Mouse (Mus musculus) myocyte (in vitro differentiated cells): ENCODE data around the gene Ltbp3. TPM values are rescaled to one million over a fixed set of nuclear protein-coding genes. Genes with fewer than 3 reads are reported as not detected.
A peak's percentile ranks its signal among the peaks of the same experiment; 100 is the strongest.

Experiments used
- H3K27me3 ChIP-seq: one replicate; pipeline ENCODE4 v1.6.1; 2011; ENCODE audit not compliant: control insufficient read depth, insufficient read depth, insufficient read length
- H3K36me3 ChIP-seq: one replicate; pipeline ENCODE4 v1.6.1; 2011; ENCODE audit not compliant: control insufficient read depth, insufficient read depth
- H3K4me2 ChIP-seq: one replicate; pipeline ENCODE4 v1.6.1; 2011; ENCODE audit warnings: low read depth, control low read depth
- H3K4me3 ChIP-seq: one replicate; pipeline ENCODE4 v1.5.1; 2011; ENCODE audit warnings: mild to moderate bottlenecking, control low read depth, moderate library complexity
- H3K79me2 ChIP-seq: one replicate; pipeline ENCODE4 v1.6.1; 2011; ENCODE audit not compliant: control insufficient read depth, insufficient read depth
- H3ac ChIP-seq: one replicate; pipeline ENCODE4 v1.6.1; 2011; ENCODE audit not compliant: control insufficient read depth, insufficient read length
- CEBPB ChIP-seq: IDR thresholded peaks from 2 replicates; pipeline ENCODE4 v1.6.1; 2011; ENCODE audit warnings: mild to moderate bottlenecking, moderate library complexity; ENCODE audit not compliant: poor library complexity, insufficient read depth, severe bottlenecking
- E2F4 ChIP-seq: IDR thresholded peaks from one replicate; pipeline ENCODE4 v1.6.1; 2011; ENCODE audit warnings: mild to moderate bottlenecking, control low read depth, moderate library complexity; ENCODE audit not compliant: insufficient read depth
- MAX ChIP-seq: IDR thresholded peaks from one replicate; pipeline ENCODE4 v1.6.1; 2011; ENCODE audit warnings: low read depth, mild to moderate bottlenecking, control low read depth
- MYOD1 ChIP-seq, 3 experiments: IDR thresholded peaks; one replicate each; pipeline ENCODE4 v1.6.1; 2011; ENCODE audit warnings: control low read depth in 2 of 3, low read depth in 2 of 3, mild to moderate bottlenecking in 2 of 3, moderate library complexity in 1 of 3; ENCODE audit not compliant: insufficient read length in 2 of 3, control insufficient read depth in 1 of 3
- MYOG ChIP-seq, 3 experiments: IDR thresholded peaks; one replicate each; pipeline ENCODE4 v1.6.1; 2011; ENCODE audit warnings: control low read depth in 2 of 3, low read depth in 2 of 3, mild to moderate bottlenecking in 2 of 3; ENCODE audit not compliant: insufficient read length in 2 of 3, control insufficient read depth in 1 of 3, insufficient read depth in 1 of 3
- POLR2A ChIP-seq: IDR thresholded peaks from one replicate; pipeline ENCODE4 v1.6.1; 2011; ENCODE audit warnings: low read depth, mild to moderate bottlenecking, control low read depth, moderate library complexity; ENCODE audit not compliant: insufficient read length
- POLR2AphosphoS2 ChIP-seq: IDR thresholded peaks from one replicate; pipeline ENCODE4 v1.6.1; 2011; ENCODE audit warnings: low read depth, control low read depth; ENCODE audit not compliant: insufficient read length
- REST ChIP-seq: IDR thresholded peaks from one replicate; pipeline ENCODE4 v1.6.1; 2011; ENCODE audit warnings: mild to moderate bottlenecking, control low read depth, moderate library complexity; ENCODE audit not compliant: insufficient read depth, insufficient read length
- SRF ChIP-seq: IDR thresholded peaks from one replicate; pipeline ENCODE4 v1.6.1; 2011; ENCODE audit warnings: low read depth; ENCODE audit not compliant: control insufficient read depth, insufficient read length
- TCF12 ChIP-seq: IDR thresholded peaks from one replicate; pipeline ENCODE4 v1.6.1; 2011; ENCODE audit warnings: mild to moderate bottlenecking, control low read depth; ENCODE audit not compliant: poor library complexity, insufficient read depth, severe bottlenecking
- TCF3 ChIP-seq: IDR thresholded peaks from one replicate; pipeline ENCODE4 v1.6.1; 2011; ENCODE audit warnings: low read depth, control low read depth; ENCODE audit not compliant: insufficient read length
- USF1 ChIP-seq: IDR thresholded peaks from one replicate; pipeline ENCODE4 v1.6.1; 2011; ENCODE audit warnings: low read depth, mild to moderate bottlenecking, control low read depth, moderate library complexity
- polyA plus RNA-seq: library from polyadenylated mRNA; unstranded; fragments of >200 nt; fragmentation: generic; extraction: Trizol; gene quantifications from one replicate; pipeline ENCODE4 v1.2.1, GENCODE M21; 2012; ENCODE audit warnings: missing spikeins

Gene Ltbp3
- polyA plus RNA-seq, 1 experiment, result 100 TPM

DNA sequence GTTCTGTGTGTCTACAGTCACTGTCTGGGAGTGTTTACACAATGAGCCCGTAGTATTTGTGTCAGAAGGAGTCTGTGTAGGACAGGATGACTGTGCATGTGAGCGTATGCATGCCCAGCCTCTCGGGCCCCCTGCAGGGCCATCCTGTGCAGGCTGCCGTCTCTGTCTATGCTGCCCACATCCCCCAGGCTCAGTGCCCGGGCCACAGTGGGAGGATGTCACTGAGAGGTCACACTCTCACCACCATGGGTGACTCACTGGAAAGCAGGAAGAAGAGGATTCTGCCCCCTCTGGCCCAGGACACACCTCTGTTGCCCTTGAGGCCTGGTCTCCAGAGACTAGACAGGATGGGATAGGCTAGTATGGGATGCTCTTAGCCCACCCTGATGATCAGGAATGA is 2.9 kb downstream of the Ltbp3 start:
- Histone ChIP-seq H3ac (peak overlapping the region; percentile 50), H3K4me3 (peak overlapping the region; percentile 76), H3K4me2 (peak overlapping the region; percentile 91), H3K27me3 (no peaks in the 10 kb centered on the region), H3K36me3 (no peaks in the 10 kb centered on the region), H3K79me2 (peaks cover 19% of the 10 kb centered on the region)
- TF ChIP-seq MYOD1 (IDR thresholded peaks at IDR 0.05; ENCODE audit: control insufficient read depth in 1 of 3, insufficient read length in 2 of 3, low read depth in 2 of 3), result peak in 1 of 3 experiments; percentile 49
- TF ChIP-seq POLR2A, result peak; percentile 25
- peak in 1 of 3 experiments; percentile 21 for TF ChIP-seq MYOG (IDR thresholded peaks at IDR 0.05; ENCODE audit: control insufficient read depth in 1 of 3, insufficient read depth in 1 of 3, insufficient read length in 2 of 3, low read depth in 2 of 3)
- TF ChIP-seq TCF3, result no peak
- TF ChIP-seq MAX, result no peak

DNA sequence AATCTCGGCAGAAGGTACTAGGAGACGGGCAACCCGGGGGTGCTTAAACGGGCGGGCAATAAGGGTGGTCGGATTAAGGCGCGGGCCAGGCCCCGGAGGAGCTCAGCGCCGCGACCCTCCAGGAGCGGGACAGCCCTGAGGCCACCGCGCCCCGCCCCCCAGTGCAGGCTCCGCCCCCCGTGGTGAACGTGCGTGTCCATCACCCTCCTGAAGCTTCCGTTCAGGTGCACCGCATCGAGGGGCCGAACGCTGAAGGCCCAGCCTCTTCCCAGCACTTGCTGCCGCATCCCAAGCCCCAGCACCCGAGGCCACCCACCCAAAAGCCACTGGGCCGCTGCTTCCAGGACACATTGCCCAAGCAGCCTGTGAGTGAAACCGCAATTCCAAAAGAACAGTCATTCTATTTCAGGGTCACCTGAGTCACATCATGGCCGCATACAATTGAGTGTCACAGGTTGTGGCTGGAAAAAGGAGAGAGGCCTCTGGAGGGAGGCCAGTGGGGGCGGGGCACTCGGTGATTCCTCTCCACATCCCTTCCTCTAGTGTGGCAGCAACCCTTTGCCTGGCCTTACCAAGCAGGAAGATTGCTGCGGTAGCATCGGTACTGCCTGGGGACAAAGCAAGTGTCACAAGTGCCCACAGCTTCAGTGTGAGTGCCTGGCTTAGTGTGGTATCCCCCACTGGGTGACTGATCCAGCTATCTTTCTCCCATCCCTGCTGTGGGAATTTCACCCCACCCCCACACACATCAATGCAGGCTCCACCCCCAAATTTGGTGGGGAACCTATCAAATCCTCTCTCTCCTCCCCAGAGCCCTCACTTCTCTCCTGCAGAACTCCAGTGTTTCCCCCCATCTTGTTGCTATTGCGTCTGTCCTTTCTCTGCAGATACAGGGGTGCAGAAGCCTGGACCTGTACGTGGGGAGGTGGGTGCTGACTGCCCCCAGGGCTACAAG is 5.3 kb downstream of the Ltbp3 start:
- Histone ChIP-seq H3ac (no peak overlapping the region), H3K4me3 (no peak overlapping the region), H3K36me3 (no peaks in the 10 kb centered on the region), H3K27me3 (no peaks in the 10 kb centered on the region), H3K79me2 (peaks cover 19% of the 10 kb centered on the region), H3K4me2 (no peak overlapping the region)
- TF ChIP-seq MYOD1 (IDR thresholded peaks at IDR 0.05; ENCODE audit: control insufficient read depth in 1 of 3, insufficient read length in 2 of 3, low read depth in 2 of 3), result no peak
- TF ChIP-seq MYOG (IDR thresholded peaks at IDR 0.05; ENCODE audit: control insufficient read depth in 1 of 3, insufficient read depth in 1 of 3, insufficient read length in 2 of 3, low read depth in 2 of 3), result no peak
- no peak for TF ChIP-seq POLR2A
- TF ChIP-seq TCF3, result no peak
- no peak for TF ChIP-seq USF1
- TF ChIP-seq MAX, result no peak
- TF ChIP-seq E2F4, result no peak
- no peak for TF ChIP-seq TCF12
- no peak for TF ChIP-seq POLR2AphosphoS2
- TF ChIP-seq CEBPB, result no peak
- TF ChIP-seq SRF, result no peak
- TF ChIP-seq REST, result no peak

DNA sequence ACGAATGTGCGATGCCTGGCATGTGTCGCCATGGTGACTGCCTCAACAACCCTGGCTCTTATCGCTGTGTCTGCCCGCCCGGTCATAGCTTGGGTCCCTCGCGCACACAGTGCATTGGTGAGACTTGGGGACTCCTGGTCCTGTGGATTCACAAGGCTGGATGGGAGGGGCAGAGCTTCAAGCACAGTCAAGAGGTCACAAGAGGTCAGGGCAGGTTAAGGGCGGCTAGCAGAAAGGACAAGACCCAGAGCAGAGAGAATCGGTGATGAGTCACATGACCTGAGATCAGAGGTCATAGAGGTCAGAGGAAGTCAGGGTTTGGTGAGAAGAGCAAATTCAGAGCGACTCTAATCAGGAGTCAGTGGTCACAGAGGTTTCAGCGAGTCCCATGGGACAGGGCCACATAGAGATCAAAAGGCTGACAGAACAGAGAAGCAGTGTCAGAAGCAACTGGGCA is 6.2 kb downstream of the Ltbp3 start:
- no peak for TF ChIP-seq POLR2AphosphoS2
- peak; percentile 5 for TF ChIP-seq USF1
- TF ChIP-seq MAX, result no peak
- no peak for TF ChIP-seq MYOG (IDR thresholded peaks at IDR 0.05; ENCODE audit: control insufficient read depth in 1 of 3, insufficient read depth in 1 of 3, insufficient read length in 2 of 3, low read depth in 2 of 3)
- TF ChIP-seq TCF3, result no peak
- Histone ChIP-seq H3K4me2 (no peak overlapping the region), H3K4me3 (no peak overlapping the region), H3K79me2 (peaks cover 18% of the 10 kb centered on the region), H3K27me3 (no peaks in the 10 kb centered on the region), H3ac (no peak overlapping the region), H3K36me3 (no peaks in the 10 kb centered on the region)

DNA sequence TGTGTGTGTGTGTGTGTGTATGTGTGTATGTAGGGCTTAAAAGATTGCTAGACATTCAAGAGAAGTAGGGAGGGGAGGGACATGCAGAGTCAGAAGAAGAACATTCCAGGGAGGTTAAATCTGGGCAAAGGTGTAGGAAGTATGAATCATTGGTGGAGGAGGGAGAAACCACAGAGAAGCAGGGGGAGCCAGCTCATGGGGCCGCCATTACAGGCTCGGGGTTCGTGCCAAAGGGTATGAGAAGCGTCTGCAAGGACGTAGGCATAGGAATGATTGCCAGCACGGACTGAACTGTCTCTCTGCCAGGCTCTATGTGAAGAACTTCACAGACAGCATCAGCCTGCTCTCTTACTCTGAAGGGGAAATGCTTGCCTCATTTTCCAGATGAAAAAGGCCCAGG is 8.8 kb downstream of the Ltbp3 start:
- TF ChIP-seq E2F4 (no peak), USF1 (no peak), CEBPB (no peak), MAX (no peak), POLR2AphosphoS2 (no peak), SRF (no peak), MYOD1 (IDR thresholded peaks at IDR 0.05; ENCODE audit: control insufficient read depth in 1 of 3, insufficient read length in 2 of 3, low read depth in 2 of 3) (no peak), MYOG (IDR thresholded peaks at IDR 0.05; ENCODE audit: control insufficient read depth in 1 of 3, insufficient read depth in 1 of 3, insufficient read length in 2 of 3, low read depth in 2 of 3) (no peak), TCF3 (no peak), POLR2A (no peak), TCF12 (no peak), REST (no peak)
- peaks cover 3% of the 10 kb centered on the region for H3K79me2 ChIP-seq
- H3K36me3 ChIP-seq, result no peaks in the 10 kb centered on the region
- no peak overlapping the region for H3ac ChIP-seq
- H3K4me3 ChIP-seq, result no peak overlapping the region
- H3K27me3 ChIP-seq, result no peaks in the 10 kb centered on the region
- peak overlapping the region; percentile 43 for H3K4me2 ChIP-seq

DNA sequence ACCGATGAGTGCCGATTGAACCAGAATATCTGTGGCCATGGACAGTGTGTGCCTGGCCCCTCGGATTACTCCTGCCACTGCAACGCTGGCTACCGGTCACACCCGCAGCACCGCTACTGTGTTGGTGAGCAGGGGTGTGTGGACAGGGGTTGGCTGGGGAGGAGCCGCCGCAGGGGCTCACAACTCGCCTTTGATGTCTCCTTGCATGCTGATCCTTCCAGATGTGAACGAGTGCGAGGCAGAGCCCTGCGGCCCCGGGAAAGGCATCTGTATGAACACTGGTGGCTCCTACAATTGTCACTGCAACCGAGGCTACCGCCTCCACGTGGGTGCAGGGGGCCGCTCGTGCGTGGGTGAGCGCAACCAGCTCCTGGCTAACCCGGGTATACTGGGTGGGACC is 10.2 kb downstream of the Ltbp3 start:
- Histone ChIP-seq H3K36me3 (no peaks in the 10 kb centered on the region), H3K4me3 (no peak overlapping the region), H3ac (no peak overlapping the region), H3K27me3 (no peaks in the 10 kb centered on the region), H3K79me2 (no peaks in the 10 kb centered on the region), H3K4me2 (no peak overlapping the region)
- TF ChIP-seq TCF3 (no peak), TCF12 (no peak), MAX (no peak), E2F4 (no peak), POLR2AphosphoS2 (no peak), REST (no peak), MYOG (IDR thresholded peaks at IDR 0.05; ENCODE audit: control insufficient read depth in 1 of 3, insufficient read depth in 1 of 3, insufficient read length in 2 of 3, low read depth in 2 of 3) (no peak), MYOD1 (IDR thresholded peaks at IDR 0.05; ENCODE audit: control insufficient read depth in 1 of 3, insufficient read length in 2 of 3, low read depth in 2 of 3) (no peak), SRF (no peak), POLR2A (no peak), CEBPB (no peak), USF1 (no peak)
